Mouse (Mus musculus) heart, embryonic 12.5 days (tissue): ENCODE measurements around the gene Nfe2l3. TPM values are rescaled to one million over a fixed set of nuclear protein-coding genes. Genes with fewer than 3 reads are reported as not detected.
"Not testable (repeated sequence)": the region's sequence is repeated elsewhere in the genome, so short reads cannot be mapped to it uniquely, and the experiment has no call there.

Experiments
- ATAC-seq: fragments of 200-750 bp; cut with Nextera tagmentation; 2 replicates; pipeline ENCODE4 v1.8.0; 2017; ENCODE audit warnings: moderate TSS enrichment, moderate library complexity; ENCODE audit not compliant: insufficient number of reproducible peaks, low FRiP score
- H3K27ac ChIP-seq: fragments of 300-500 bp; sonication (generic); 2 replicates; pipeline ENCODE4 v1.5.1; 2016; ENCODE audit warnings: mild to moderate bottlenecking, moderate library complexity; ENCODE audit not compliant: poor library complexity, severe bottlenecking
- H3K27me3 ChIP-seq: fragments of 300-500 bp; sonication (generic); replicated peaks from 2 replicates; pipeline ENCODE4 v1.6.1; 2016; ENCODE audit warnings: mild to moderate bottlenecking, moderate library complexity
- H3K36me3 ChIP-seq: fragments of 300-500 bp; sonication (generic); 2 replicates; pipeline ENCODE4 v1.6.1; 2016; ENCODE audit warnings: mild to moderate bottlenecking, moderate library complexity
- H3K4me1 ChIP-seq: fragments of 300-500 bp; sonication (generic); replicated peaks from 2 replicates; pipeline ENCODE4 v1.6.1; 2016; ENCODE audit warnings: mild to moderate bottlenecking
- H3K4me2 ChIP-seq: fragments of 300-500 bp; sonication (generic); 2 replicates; pipeline ENCODE4 v1.6.1; 2016; ENCODE audit warnings: mild to moderate bottlenecking, moderate library complexity
- H3K4me3 ChIP-seq: fragments of 300-500 bp; sonication (generic); 2 replicates; pipeline ENCODE4 v1.5.1; 2016; ENCODE audit warnings: mild to moderate bottlenecking
- H3K9ac ChIP-seq: fragments of 300-500 bp; sonication (generic); 2 replicates; pipeline ENCODE4 v1.6.1; 2016; ENCODE audit warnings: mild to moderate bottlenecking, moderate library complexity
- H3K9me3 ChIP-seq: fragments of 300-500 bp; sonication (generic); replicated peaks from 2 replicates; pipeline ENCODE4 v1.6.1; 2016; ENCODE audit warnings: mild to moderate bottlenecking, moderate library complexity
- WGBS: fragments of 180-500 bp; shearing (Covaris S2); methylation state at CpG from one replicate; pipeline ENCODE4 v1.1.7; 2016; 5-methylcytosine and 5-hydroxymethylcytosine counted together
- polyA plus RNA-seq: library from polyadenylated mRNA; unstranded; fragments of >200 nt; fragmentation: Nextera tagmentation; extraction: Ambion mirVana; gene quantifications from 2 replicates; pipeline ENCODE4 v1.2.1, GENCODE M21; 2016

Gene Nfe2l3
- polyA plus RNA-seq, 1 experiment from 2014 or later = 5.3 TPM

DNA sequence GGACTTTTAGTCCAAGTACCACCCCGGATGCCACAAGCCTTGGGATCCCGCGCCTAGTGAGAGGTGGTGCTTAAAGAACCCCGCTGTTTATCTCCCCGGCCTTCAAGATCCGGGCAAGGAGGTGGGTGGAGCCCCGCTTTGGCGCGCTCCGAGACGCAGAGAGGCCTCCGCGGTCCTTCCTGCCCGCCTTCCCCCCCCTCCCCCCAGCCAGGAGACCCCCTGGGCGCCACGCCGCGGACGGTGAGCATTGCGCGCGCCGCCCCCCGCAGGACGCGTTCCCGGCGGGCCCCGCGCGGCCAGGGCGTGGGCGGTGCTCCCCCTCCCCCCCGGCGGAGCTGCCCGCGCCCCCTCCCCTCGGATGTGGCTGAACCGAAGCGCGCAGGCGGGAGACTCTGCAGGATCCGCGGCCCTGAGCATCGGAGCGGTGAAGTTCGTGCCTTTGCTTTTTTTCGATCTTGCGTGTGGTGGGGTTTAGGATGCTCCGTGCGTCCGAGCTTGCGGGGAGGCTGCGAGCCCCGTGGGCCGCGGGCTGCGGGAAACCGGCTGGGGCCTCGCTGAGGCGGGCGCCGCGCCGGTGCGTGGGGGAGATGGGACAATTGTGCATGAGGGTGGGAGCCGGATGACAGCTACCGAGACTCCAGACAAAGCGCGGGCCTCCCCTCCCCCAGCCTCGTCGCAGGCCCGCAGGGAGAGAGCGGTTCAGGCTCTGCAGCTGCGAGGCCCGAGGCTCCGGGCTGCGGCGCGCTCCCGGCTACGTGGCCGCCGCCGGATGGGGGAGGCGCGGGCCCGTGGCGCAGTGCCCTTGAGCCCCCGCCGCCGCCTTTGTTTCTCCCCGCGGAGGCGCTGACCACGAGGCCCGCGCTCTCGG is 38.1 kb downstream of the Nfe2l3 start, which contains the start of gene Cbx3:
Gene Cbx3, plus strand, starts transcription at position 50 of the 868 bp plus-strand sequence.
- 0% methylated on average over 86 of the region's 99 CpGs for WGBS
- Histone ChIP-seq H3K4me2 (peak within 1 kb of the TSS; percentile 59), H3K27me3 (no peaks in the 10 kb centered on the region), H3K4me3 (peak within 1 kb of the TSS; percentile 93), H3K36me3 (peaks cover 45% of the 10 kb centered on the region), H3K9me3 (no peaks in the 10 kb centered on the region), H3K4me1 (peaks cover 23% of the 10 kb centered on the region), H3K27ac (peak within 1 kb of the TSS; percentile 99), H3K9ac (peak within 1 kb of the TSS; percentile 96)
- ATAC-seq = peak; percentile 84

- H3K4me3 ChIP-seq = peak overlapping the region; percentile 93
- peak overlapping the region; percentile 96 for H3K9ac ChIP-seq
- WGBS = under 1% methylated on average over 10 of the region's 10 CpGs
- peaks cover 44% of the 10 kb centered on the region for H3K36me3 ChIP-seq
- peaks cover 18% of the 10 kb centered on the region for H3K4me1 ChIP-seq
- peak overlapping the region; percentile 59 for H3K4me2 ChIP-seq
- H3K27me3 ChIP-seq = no peaks in the 10 kb centered on the region
- no peak for ATAC-seq
- H3K27ac ChIP-seq = peak overlapping the region; percentile 99
- H3K9me3 ChIP-seq = no peaks in the 10 kb centered on the region
These were observed 38.7 kb downstream of the Nfe2l3 start for GRCm38 (mm10) chr6:51471179-51471505.

DNA sequence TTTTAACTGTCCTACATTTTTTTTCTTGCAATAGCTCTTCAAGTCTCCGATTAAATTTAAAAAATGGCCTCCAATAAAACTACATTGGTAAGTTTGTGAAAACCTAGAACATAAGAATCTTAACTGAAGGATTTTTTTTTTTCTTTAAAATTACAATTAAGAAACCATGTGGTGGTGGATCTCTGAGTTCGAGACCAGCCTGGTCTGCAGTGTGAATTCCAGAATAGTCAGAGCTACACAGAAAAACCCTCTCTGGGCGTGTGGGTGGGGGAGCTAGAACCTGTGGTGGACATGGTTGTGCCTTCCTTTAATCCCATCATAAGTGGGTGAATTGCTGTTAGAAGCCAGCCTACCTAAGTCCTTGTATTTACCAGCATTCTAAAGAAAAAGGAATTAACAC is 39.3 kb downstream of the Nfe2l3 start:
- Histone ChIP-seq H3K4me2 (peak overlapping the region; percentile 69), H3K36me3 (peaks cover 43% of the 10 kb centered on the region), H3K27ac (peak overlapping the region; percentile 27; the same call in 1 of the 2 replicates), H3K4me1 (peaks cover 17% of the 10 kb centered on the region), H3K9me3 (no peaks in the 10 kb centered on the region), H3K4me3 (peak overlapping the region; percentile 40), H3K9ac (peak overlapping the region; percentile 72), H3K27me3 (no peaks in the 10 kb centered on the region)
- ATAC-seq = no peak
- WGBS = 21% methylated on average over 3 of the region's 3 CpGs

- peak overlapping the region; percentile 40 for H3K4me3 ChIP-seq
- ATAC-seq = no peak
- no peaks in the 10 kb centered on the region for H3K9me3 ChIP-seq
- H3K27ac ChIP-seq = peak overlapping the region; percentile 27; the same call in 1 of the 2 replicates
- 52% methylated on average over 4 of the region's 4 CpGs for WGBS
- H3K4me2 ChIP-seq = peak overlapping the region; percentile 69
- peaks cover 14% of the 10 kb centered on the region for H3K4me1 ChIP-seq
- H3K9ac ChIP-seq = peak overlapping the region; percentile 72
- H3K36me3 ChIP-seq = peaks cover 44% of the 10 kb centered on the region
- no peaks in the 10 kb centered on the region for H3K27me3 ChIP-seq
These were observed 39.7 kb downstream of the Nfe2l3 start for GRCm38 (mm10) chr6:51472213-51472612.

DNA sequence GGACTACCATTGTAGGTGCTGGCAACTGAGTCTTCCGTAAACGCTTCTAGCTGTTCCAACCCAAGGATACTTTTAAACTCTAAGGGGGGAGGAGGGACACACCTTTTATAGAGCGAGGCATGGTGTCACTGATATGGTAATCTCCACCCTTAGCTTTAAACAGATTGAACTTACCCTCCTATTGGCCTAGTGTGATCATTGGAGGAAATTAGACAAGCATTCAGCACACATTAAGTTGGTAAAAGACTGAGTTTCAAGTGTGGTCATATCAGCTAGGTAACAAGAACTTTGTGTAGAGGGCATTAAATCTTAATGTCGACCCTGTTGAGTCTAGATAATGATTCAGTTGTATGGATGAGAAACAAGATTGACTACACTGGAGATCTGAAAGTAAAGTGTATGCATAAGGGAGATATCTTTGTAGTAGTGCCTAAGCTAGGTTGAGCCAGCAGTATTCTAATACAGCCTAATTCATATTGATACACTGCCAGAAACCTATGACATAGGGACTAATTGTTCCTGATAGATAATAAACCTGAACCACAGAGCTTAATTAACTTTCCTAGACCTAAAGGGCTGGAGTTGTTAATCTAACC is 46.8 kb downstream of the Nfe2l3 start:
- H3K9me3 ChIP-seq = no peaks in the 10 kb centered on the region
- ATAC-seq = no peak
- 90% methylated on average over 4 of the region's 4 CpGs for WGBS

GRCm38 (mm10) chr6:51481548-51481947 is 49.1 kb downstream of the Nfe2l3 start:
- ATAC-seq = no peak
- no peak overlapping the region for H3K4me3 ChIP-seq
- WGBS = 94% methylated on average over 8 of the region's 8 CpGs
- H3K9me3 ChIP-seq = no peaks in the 10 kb centered on the region
- no peak overlapping the region for H3K9ac ChIP-seq
- H3K4me2 ChIP-seq = no peak overlapping the region
- peaks cover 12% of the 10 kb centered on the region for H3K4me1 ChIP-seq
- H3K27me3 ChIP-seq = no peaks in the 10 kb centered on the region
- no peak overlapping the region for H3K27ac ChIP-seq
- H3K36me3 ChIP-seq = peaks cover 60% of the 10 kb centered on the region

More for the DNA sequence above, 46.8 kb downstream of the Nfe2l3 start:
- H3K9ac ChIP-seq = no peak overlapping the region
- no peaks in the 10 kb centered on the region for H3K27me3 ChIP-seq
- H3K4me1 ChIP-seq = no peaks in the 10 kb centered on the region
- H3K36me3 ChIP-seq = peaks cover 73% of the 10 kb centered on the region
- H3K4me3 ChIP-seq = no peak overlapping the region
- H3K4me2 ChIP-seq = no peak overlapping the region
- no peak overlapping the region for H3K27ac ChIP-seq

DNA sequence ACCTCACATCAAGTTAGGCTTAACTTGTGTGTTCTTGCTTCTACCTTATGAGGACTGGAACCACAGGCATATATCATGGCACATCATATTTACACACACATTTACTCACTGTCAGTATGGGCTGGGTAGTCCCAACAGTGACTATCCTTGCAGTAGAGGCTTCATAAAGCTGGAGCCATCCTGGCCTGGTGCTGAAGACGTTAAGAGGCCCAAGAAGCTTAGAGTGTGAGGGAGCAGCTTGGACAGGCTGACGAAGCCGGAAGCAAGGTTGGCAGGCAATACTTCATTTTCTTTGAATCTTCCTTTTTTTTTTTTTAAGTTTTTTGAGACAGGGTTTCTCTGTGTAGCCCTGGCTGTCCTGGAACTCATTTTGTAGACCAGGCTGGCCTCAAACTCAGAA is 51.4 kb downstream of the Nfe2l3 start:
- H3K4me1 ChIP-seq = peaks cover 17% of the 10 kb centered on the region
- no peak overlapping the region for H3K4me3 ChIP-seq
- no peak overlapping the region for H3K4me2 ChIP-seq
- no peaks in the 10 kb centered on the region for H3K27me3 ChIP-seq
- H3K36me3 ChIP-seq = peaks cover 43% of the 10 kb centered on the region
- ATAC-seq = no peak
- peaks cover 5% of the 10 kb centered on the region for H3K9me3 ChIP-seq
- H3K9ac ChIP-seq = no peak overlapping the region
- H3K27ac ChIP-seq = no peak overlapping the region
- WGBS = 92% methylated on average over 3 of the region's 3 CpGs

GRCm38 (mm10) chr6:51484556-51484955 is 52.1 kb downstream of the Nfe2l3 start:
- not testable (repeated sequence) for H3K27ac ChIP-seq, H3K27me3 ChIP-seq, H3K9me3 ChIP-seq, H3K4me3 ChIP-seq, ATAC-seq, H3K4me2 ChIP-seq, H3K9ac ChIP-seq
- Histone ChIP-seq H3K4me1 (peaks cover 24% of the 10 kb centered on the region), H3K36me3 (peaks cover 37% of the 10 kb centered on the region)
- 87% methylated on average over 8 of the region's 8 CpGs for WGBS

DNA sequence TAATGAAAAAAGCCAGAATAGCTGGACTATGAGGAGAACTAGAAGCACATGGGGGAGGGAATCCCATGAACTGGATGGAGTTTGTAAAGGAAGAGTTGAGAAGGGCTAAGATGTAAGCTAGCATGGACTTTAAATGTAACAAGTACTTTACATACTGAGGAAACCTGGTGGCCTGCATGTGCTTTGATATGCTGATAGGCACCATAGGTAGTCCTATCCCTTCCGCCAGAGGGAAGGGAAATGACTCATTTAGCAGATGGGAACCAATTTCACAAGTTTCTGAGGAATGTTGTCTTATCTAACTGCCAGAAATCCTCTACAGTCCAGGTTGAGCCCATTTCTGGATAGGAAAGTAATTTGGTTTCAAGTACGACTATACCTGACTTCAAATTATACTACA is 53.2 kb downstream of the Nfe2l3 start:
- peaks cover 26% of the 10 kb centered on the region for H3K36me3 ChIP-seq
- 48% methylated on average over 2 of the region's 2 CpGs for WGBS

DNA sequence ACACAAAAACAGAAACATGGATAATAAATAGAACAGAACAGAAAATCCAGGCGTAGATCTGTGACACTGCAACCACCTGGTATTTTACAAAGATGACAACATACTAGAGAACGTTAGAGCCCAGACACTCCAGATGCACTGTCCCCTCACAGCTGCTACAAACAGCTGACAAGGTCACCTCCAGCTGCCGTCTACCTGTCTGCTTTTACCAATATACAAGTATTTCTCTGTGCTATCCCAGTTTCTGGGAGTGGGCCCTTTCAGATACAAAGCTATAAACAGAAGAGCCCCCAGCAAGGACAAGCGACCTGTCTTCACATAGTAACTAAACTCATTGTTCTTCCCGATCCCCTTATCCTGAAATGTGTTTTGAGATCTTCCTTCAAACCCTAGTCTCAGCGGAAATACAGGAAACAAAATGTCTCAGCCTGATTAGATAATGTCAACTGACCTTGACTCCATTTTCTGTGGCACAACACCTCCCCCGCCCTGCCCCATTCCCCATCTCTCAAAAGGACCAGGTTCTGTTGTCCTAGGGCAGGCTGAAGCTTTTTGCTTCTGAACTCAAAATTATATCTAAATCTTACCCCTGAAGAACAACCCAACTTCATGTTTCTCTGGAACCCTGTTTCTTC is 53.7 kb downstream of the Nfe2l3 start:
- Histone ChIP-seq H3K9ac (no peak overlapping the region), H3K9me3 (peaks cover 5% of the 10 kb centered on the region), H3K27me3 (no peaks in the 10 kb centered on the region), H3K4me3 (no peak overlapping the region), H3K4me1 (peaks cover 29% of the 10 kb centered on the region), H3K36me3 (peaks cover 22% of the 10 kb centered on the region), H3K27ac (0 out of 2 replicates have a peak overlapping the region, but pooled peaks have one; percentile 5), H3K4me2 (no peak overlapping the region)
- WGBS = 22% methylated on average over 7 of the region's 7 CpGs
- no peak for ATAC-seq

More for the DNA sequence above, 53.2 kb downstream of the Nfe2l3 start:
- Histone ChIP-seq H3K27me3 (no peaks in the 10 kb centered on the region), H3K27ac (peak overlapping the region; percentile 30; the same call in 1 of the 2 replicates), H3K4me1 (peaks cover 29% of the 10 kb centered on the region), H3K9ac (no peak overlapping the region), H3K4me2 (no peak overlapping the region), H3K9me3 (peaks cover 5% of the 10 kb centered on the region), H3K4me3 (no peak overlapping the region)
- ATAC-seq = no peak

GRCm38 (mm10) chr6:51486731-51487130 is 54.3 kb downstream of the Nfe2l3 start:
- H3K4me3 ChIP-seq = no peak overlapping the region
- ATAC-seq = no peak
- no peak overlapping the region for H3K4me2 ChIP-seq
- H3K9ac ChIP-seq = no peak overlapping the region
- peaks cover 5% of the 10 kb centered on the region for H3K9me3 ChIP-seq
- no peaks in the 10 kb centered on the region for H3K27me3 ChIP-seq
- 81% methylated on average over 5 of the region's 5 CpGs for WGBS
- peaks cover 29% of the 10 kb centered on the region for H3K4me1 ChIP-seq
- H3K27ac ChIP-seq = 0 out of 2 replicates have a peak overlapping the region, but pooled peaks have one; percentile 16
- H3K36me3 ChIP-seq = peaks cover 16% of the 10 kb centered on the region
